Comparison of ENCODE assay signal across 25 mouse cellular contexts in the genomic region with DNA sequence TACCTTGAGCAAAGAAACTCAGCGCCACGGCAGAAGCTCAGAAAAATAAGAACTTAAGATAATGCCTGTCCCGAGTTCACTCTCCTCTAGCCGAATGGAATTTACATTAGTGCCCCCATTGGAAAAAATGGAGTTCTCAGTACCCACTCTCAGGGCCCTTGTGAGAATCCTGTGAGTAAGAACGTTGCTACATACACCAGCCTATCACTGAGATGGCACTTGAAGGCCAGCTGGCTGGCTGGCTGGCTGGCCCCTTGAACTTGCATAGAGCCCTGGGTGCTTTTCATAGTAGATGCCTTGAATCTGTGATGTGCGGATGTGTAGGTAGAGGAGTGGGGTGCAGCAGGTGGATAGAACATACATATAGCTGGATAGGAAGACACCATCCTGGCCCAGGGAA. TPM values are rescaled to one million over a fixed set of nuclear protein-coding genes. Genes with fewer than 3 reads are reported as not detected.
DNase-seq lines count a peak whose midpoint lies in the region; ATAC-seq and TF ChIP-seq lines count a peak whose summit lies in the region.
"Had no signal": no experiment of that assay in that cellular context is flagged by ENCODE, and none has a peak within 500 bp of the region (broad histone marks: within the 10 kb centered on the region; RNA-seq: fewer than 3 reads in every experiment).

No protein-coding gene starts in this region.

- peaks cover 40% of the 10 kb centered on the region for H3K4me1 ChIP-seq in intestine, postnatal 0 days (replicated peaks; ENCODE audit: control insufficient read depth, insufficient read depth, low read length)
- peaks cover 43% of the 10 kb centered on the region for H3K4me1 ChIP-seq in intestine, embryonic 15.5 days (replicated peaks)
- H3K4me1 ChIP-seq in lung, postnatal 0 days (ENCODE audit: insufficient read depth, low read depth, low read length): peaks cover 41% of the 10 kb centered on the region; the same call in 1 of the 2 replicates
- H3K4me1 ChIP-seq in liver, embryonic 16.5 days (ENCODE audit: control insufficient read depth, low read depth, low read length): peaks cover 42% of the 10 kb centered on the region

- no peaks in the 10 kb centered on the region for H3K27me3 ChIP-seq in intestine, postnatal 0 days (replicated peaks; ENCODE audit: control insufficient read depth, insufficient read depth, low read length)
- H3K27me3 ChIP-seq in intestine, embryonic 15.5 days (replicated peaks): no peaks in the 10 kb centered on the region
- no peaks in the 10 kb centered on the region for H3K27me3 ChIP-seq in lung, postnatal 0 days (replicated peaks; ENCODE audit: insufficient read depth, low read length)
- H3K27me3 ChIP-seq in liver, embryonic 16.5 days (ENCODE audit: control insufficient read depth, insufficient read depth, low read depth, low read length): no peaks in the 10 kb centered on the region
- H3K27me3 ChIP-seq: embryonic facial prominence, embryonic 13.5 days; forebrain, embryonic 12.5 days; forebrain, embryonic 15.5 days; heart, embryonic 13.5 days; hindbrain, embryonic 12.5 days; hindbrain, embryonic 15.5 days had no signal

- peak; percentile 39 to 78 for DNase-seq in adrenal gland, adult (ENCODE audit: inconsistent age in 2 of 2, low spot score in 1 of 2)
- DNase-seq in adrenal gland, adult 8-10 months: no peak
- DNase-seq in lung, postnatal 0 days (ENCODE audit: low spot score): no peak
- no peak for DNase-seq in lung, postnatal 4 days
- no peak for DNase-seq in heart, postnatal 10 days
- DNase-seq: adrenal gland, postnatal 14 days; cerebellum, adult 11-12 months; cerebellum, adult 8-10 months; cerebellum, postnatal 10 days; cerebellum, postnatal 36 days; embryo, embryonic 11 days; gastrocnemius, postnatal 14 days had no signal

- no peak for ATAC-seq in intestine, postnatal 0 days
- no peak for ATAC-seq in intestine, embryonic 15.5 days
- ATAC-seq in lung, postnatal 0 days: no peak
- no peak for ATAC-seq in liver, embryonic 16.5 days (ENCODE audit: low read depth)
- ATAC-seq: activated CD4-positive, CD25-positive, alpha-beta regulatory T cell, adult 4 months; forebrain, embryonic 15.5 days had no signal

- WGBS in intestine, postnatal 0 days: 70% methylated on average over 6 of the region's 6 CpGs
- 87% methylated on average over 6 of the region's 6 CpGs for WGBS in intestine, embryonic 15.5 days
- WGBS in lung, postnatal 0 days: 62% methylated on average over 6 of the region's 6 CpGs
- 74% methylated on average over 6 of the region's 6 CpGs for WGBS in liver, embryonic 16.5 days (ENCODE audit: insufficient replicate concordance)

- TF ChIP-seq EP300 in lung, postnatal 0 days (IDR thresholded peaks at IDR 0.05): 0 out of 2 replicates have a peak, but pooled peaks have one; percentile 17

- no peak overlapping the region for H3K4me3 ChIP-seq in intestine, postnatal 0 days (ENCODE audit: low read depth, low read length)
- no peak overlapping the region for H3K4me3 ChIP-seq in intestine, embryonic 15.5 days (replicated peaks)
- H3K4me3 ChIP-seq in lung, postnatal 0 days (ENCODE audit: low read depth, low read length): no peak overlapping the region
- H3K4me3 ChIP-seq in liver, embryonic 16.5 days (ENCODE audit: low read depth, low read length): no peak overlapping the region
- H3K4me3 ChIP-seq: embryonic facial prominence, embryonic 10.5 days; embryonic facial prominence, embryonic 13.5 days; erythroblast, embryonic 14.5 days; forebrain, embryonic 12.5 days; forebrain, embryonic 15.5 days; heart, embryonic 10.5 days; heart, embryonic 13.5 days; hindbrain, embryonic 12.5 days; hindbrain, embryonic 15.5 days had no signal

- intact Hi-C loops in heart, postnatal 10 days (cut with DNase I): no loop called here

- TF ChIP-seq CTCF in intestine, postnatal 0 days (IDR thresholded peaks at IDR 0.05; ENCODE audit: low read depth): no peak
- no peak for TF ChIP-seq CTCF in lung, postnatal 0 days (IDR thresholded peaks at IDR 0.05)

- no peak overlapping the region for H3K4me2 ChIP-seq in intestine, postnatal 0 days (replicated peaks; ENCODE audit: low read depth)
- H3K4me2 ChIP-seq in intestine, embryonic 15.5 days (replicated peaks): no peak overlapping the region
- no peak overlapping the region for H3K4me2 ChIP-seq in lung, postnatal 0 days (replicated peaks; ENCODE audit: low read depth, low read length)
- H3K4me2 ChIP-seq in liver, embryonic 16.5 days (ENCODE audit: low read depth, low read length): no peak overlapping the region
- H3K4me2 ChIP-seq: embryonic facial prominence, embryonic 13.5 days; forebrain, embryonic 12.5 days; forebrain, embryonic 15.5 days; heart, embryonic 13.5 days; hindbrain, embryonic 12.5 days; hindbrain, embryonic 15.5 days had no signal

- H3K27ac ChIP-seq in intestine, postnatal 0 days (ENCODE audit: low read depth, low read length): peak overlapping the region; percentile 77; the same call in 1 of the 2 replicates
- H3K27ac ChIP-seq in intestine, embryonic 15.5 days: no peak overlapping the region; the same call in 1 of the 2 replicates
- H3K27ac ChIP-seq in lung, postnatal 0 days (ENCODE audit: low read length): peak overlapping the region; percentile 38; the same call in 1 of the 2 replicates
- peak overlapping the region; percentile 31; the same call in 1 of the 2 replicates for H3K27ac ChIP-seq in liver, embryonic 16.5 days (ENCODE audit: low read length)
- H3K27ac ChIP-seq: embryonic facial prominence, embryonic 10.5 days; embryonic facial prominence, embryonic 13.5 days; forebrain, embryonic 12.5 days; forebrain, embryonic 15.5 days; heart, embryonic 13.5 days; hindbrain, embryonic 12.5 days; hindbrain, embryonic 15.5 days had no signal

- H3K9ac ChIP-seq in intestine, postnatal 0 days (ENCODE audit: low read depth, low read length): no peak overlapping the region
- H3K9ac ChIP-seq in intestine, embryonic 15.5 days: no peak overlapping the region
- H3K9ac ChIP-seq in lung, postnatal 0 days (replicated peaks; ENCODE audit: low read depth): no peak overlapping the region
- no peak overlapping the region for H3K9ac ChIP-seq in liver, embryonic 16.5 days (ENCODE audit: low read depth, low read length)
- H3K9ac ChIP-seq: embryonic facial prominence, embryonic 13.5 days; forebrain, embryonic 12.5 days; forebrain, embryonic 15.5 days; heart, embryonic 13.5 days; hindbrain, embryonic 12.5 days; hindbrain, embryonic 15.5 days had no signal

- peaks cover 23% of the 10 kb centered on the region; the same call in 1 of the 2 replicates for H3K36me3 ChIP-seq in intestine, postnatal 0 days (ENCODE audit: control insufficient read depth, insufficient read depth)
- peaks cover 7% of the 10 kb centered on the region; the same call in 1 of the 2 replicates for H3K36me3 ChIP-seq in intestine, embryonic 15.5 days
- peaks cover 22% of the 10 kb centered on the region; the same call in 1 of the 2 replicates for H3K36me3 ChIP-seq in lung, postnatal 0 days (ENCODE audit: insufficient read depth, low read length)
- no peaks in the 10 kb centered on the region for H3K36me3 ChIP-seq in liver, embryonic 16.5 days (ENCODE audit: control insufficient read depth, insufficient read depth)
- H3K36me3 ChIP-seq: forebrain, embryonic 15.5 days had no signal

- no peaks in the 10 kb centered on the region for H3K9me3 ChIP-seq in intestine, postnatal 0 days (ENCODE audit: control insufficient read depth)
- no peaks in the 10 kb centered on the region for H3K9me3 ChIP-seq in intestine, embryonic 15.5 days
- H3K9me3 ChIP-seq in lung, postnatal 0 days (ENCODE audit: low read length): no peaks in the 10 kb centered on the region
- H3K9me3 ChIP-seq in liver, embryonic 16.5 days (replicated peaks; ENCODE audit: control insufficient read depth, low read length): no peaks in the 10 kb centered on the region
- H3K9me3 ChIP-seq: embryonic facial prominence, embryonic 10.5 days; embryonic facial prominence, embryonic 13.5 days; forebrain, embryonic 12.5 days; forebrain, embryonic 15.5 days; heart, embryonic 10.5 days; heart, embryonic 13.5 days; hindbrain, embryonic 12.5 days; hindbrain, embryonic 15.5 days had no signal

RNA-seq across cellular contexts. Expression of gene Timp3, which starts 43.2 kb away (rescaled TPM):
- total RNA-seq in adrenal gland, adult 8-10 months (2022): 100 to 1,000 TPM; 495 to 753 (median 629) TPM
- polyA plus RNA-seq in intestine, postnatal 0 days (2015; fragmentation: Nextera tagmentation; extraction: Ambion mirVana): 24.2 and 29.4 TPM in 2 replicates
- polyA plus RNA-seq in intestine, embryonic 15.5 days (2015; fragmentation: Nextera tagmentation; extraction: Ambion mirVana): 44.6 and 46.9 TPM in 2 replicates
- 207 and 208 TPM in 2 replicates for polyA plus RNA-seq in lung, postnatal 0 days (2015; fragmentation: Nextera tagmentation; extraction: Ambion mirVana)
- 5.7 and 7.3 TPM in 2 replicates for polyA plus RNA-seq in liver, embryonic 16.5 days (2015; fragmentation: Nextera tagmentation; extraction: Ambion mirVana)
- 100 to 1,000 TPM; 112 to 223 TPM for total RNA-seq in heart, postnatal 10 days (2021)
- polyA plus RNA-seq: activated CD4-positive, CD25-positive, alpha-beta regulatory T cell, adult 4 months had no signal

Comparison
In these comparisons a context has a peak if more than half of its experiments do, and no peak if none do; other contexts are left out.
1. DNase-seq: peak in adrenal gland, adult (2 of 2); none in adrenal gland, adult 8-10 months (single experiment), lung, postnatal 0 days (single experiment), lung, postnatal 4 days (0 of 2) and heart, postnatal 10 days (0 of 2).